Mouse (Mus musculus) embryonic fibroblast, embryonic 13.5 days (primary cell): Measurements from ENCODE around the gene Dnm3. TPM values are rescaled to one million over a fixed set of nuclear protein-coding genes. Genes with fewer than 3 reads are reported as not detected.

Experiments used
- H3K27ac ChIP-seq: 2 replicates; pipeline ENCODE4 v1.5.1; 2012; ENCODE audit warnings: low read length, control low read depth, inconsistent platforms; ENCODE audit not compliant: insufficient read depth
- H3K4me1 ChIP-seq: 2 replicates; pipeline ENCODE4 v1.6.1; 2011; ENCODE audit warnings: low read length; ENCODE audit not compliant: control insufficient read depth, insufficient read depth
- H3K4me3 ChIP-seq: 2 replicates; pipeline ENCODE4 v1.5.1; 2011; ENCODE audit warnings: mild to moderate bottlenecking, control low read depth, low read length; ENCODE audit not compliant: insufficient read depth
- CTCF ChIP-seq: IDR thresholded peaks from 2 replicates; pipeline ENCODE4 v1.5.1; 2011; ENCODE audit warnings: mild to moderate bottlenecking, control low read depth, low read length, moderate library complexity, borderline replicate concordance; ENCODE audit not compliant: insufficient read depth
- POLR2A ChIP-seq: IDR thresholded peaks from 2 replicates; pipeline ENCODE4 v1.6.1; 2011; ENCODE audit warnings: low read depth, mild to moderate bottlenecking, control low read depth, low read length, moderate library complexity
- polyA plus RNA-seq: library from polyadenylated mRNA; stranded (reverse); fragments of >200 nt; gene quantifications from 2 replicates; pipeline ENCODE4 v1.2.4, GENCODE M21; 2011; ENCODE audit warnings: low read depth; ENCODE audit not compliant: missing spikeins, insufficient read length

Dnm3 gene
- polyA plus RNA-seq, 1 experiment, result 11.7 TPM

GRCm38 (mm10) chr1:162472949-162473348 lies 4.9 kb downstream of the Dnm3 start:
- TF ChIP-seq POLR2A (no peak), CTCF (no peak)
- no peak overlapping the region for H3K27ac ChIP-seq

GRCm38 (mm10) chr1:162471089-162471488 lies 6.7 kb downstream of the Dnm3 start:
- Histone ChIP-seq H3K4me1 (peaks cover 1% of the 10 kb centered on the region; the same call in 1 of the 2 replicates), H3K27ac (no peak overlapping the region), H3K4me3 (no peak overlapping the region)
- TF ChIP-seq CTCF, result no peak
- TF ChIP-seq POLR2A, result no peak

More at GRCm38 (mm10) chr1:162472949-162473348, 4.9 kb downstream of the Dnm3 start:
- H3K4me3 ChIP-seq, result no peak overlapping the region
- H3K4me1 ChIP-seq, result peaks cover 2% of the 10 kb centered on the region; the same call in 1 of the 2 replicates

GRCm38 (mm10) chr1:162469752-162470280 lies 8.0 kb downstream of the Dnm3 start:
- TF ChIP-seq POLR2A, result no peak
- TF ChIP-seq CTCF, result no peak
- no peaks in the 10 kb centered on the region; the same call in 1 of the 2 replicates for H3K4me1 ChIP-seq

GRCm38 (mm10) chr1:162463676-162464075 lies 14.2 kb downstream of the Dnm3 start:
- Histone ChIP-seq H3K27ac (peak overlapping the region; percentile 73), H3K4me1 (no peaks in the 10 kb centered on the region; the same call in 1 of the 2 replicates), H3K4me3 (no peak overlapping the region)
- TF ChIP-seq POLR2A, result no peak
- no peak for TF ChIP-seq CTCF

More at GRCm38 (mm10) chr1:162469752-162470280, 8.0 kb downstream of the Dnm3 start:
- no peak overlapping the region for H3K4me3 ChIP-seq
- H3K27ac ChIP-seq, result no peak overlapping the region

- Histone ChIP-seq H3K4me1 (no peaks in the 10 kb centered on the region; the same call in 1 of the 2 replicates), H3K27ac (no peak overlapping the region), H3K4me3 (no peak overlapping the region)
- TF ChIP-seq CTCF (no peak), POLR2A (no peak)
Observed at GRCm38 (mm10) chr1:162458711-162459110, 19.1 kb downstream of the Dnm3 start.

GRCm38 (mm10) chr1:162456861-162457260 lies 21.0 kb downstream of the Dnm3 start:
- H3K4me1 ChIP-seq, result peaks cover 3% of the 10 kb centered on the region; the same call in 1 of the 2 replicates
- no peak overlapping the region for H3K27ac ChIP-seq
- no peak overlapping the region for H3K4me3 ChIP-seq
- no peak for TF ChIP-seq POLR2A

- no peak overlapping the region for H3K27ac ChIP-seq
- peaks cover 3% of the 10 kb centered on the region; the same call in 1 of the 2 replicates for H3K4me1 ChIP-seq
- TF ChIP-seq POLR2A (no peak), CTCF (no peak)
- no peak overlapping the region for H3K4me3 ChIP-seq
Observed at GRCm38 (mm10) chr1:162456406-162456805, 21.4 kb downstream of the Dnm3 start.

GRCm38 (mm10) chr1:162453578-162453977 lies 24.3 kb downstream of the Dnm3 start:
- H3K4me3 ChIP-seq, result no peak overlapping the region
- peaks cover 3% of the 10 kb centered on the region; the same call in 1 of the 2 replicates for H3K4me1 ChIP-seq
- H3K27ac ChIP-seq, result no peak overlapping the region
- TF ChIP-seq POLR2A, result no peak
- TF ChIP-seq CTCF, result no peak

GRCm38 (mm10) chr1:162453030-162453429 lies 24.8 kb downstream of the Dnm3 start:
- no peak for TF ChIP-seq POLR2A
- no peak for TF ChIP-seq CTCF
- peaks cover 3% of the 10 kb centered on the region; the same call in 1 of the 2 replicates for H3K4me1 ChIP-seq

GRCm38 (mm10) chr1:162449161-162449909 lies 28.5 kb downstream of the Dnm3 start:
- H3K27ac ChIP-seq, result no peak overlapping the region
- TF ChIP-seq POLR2A (no peak), CTCF (no peak)
- no peak overlapping the region for H3K4me3 ChIP-seq
- H3K4me1 ChIP-seq, result peaks cover 3% of the 10 kb centered on the region; the same call in 1 of the 2 replicates

More at GRCm38 (mm10) chr1:162453030-162453429, 24.8 kb downstream of the Dnm3 start:
- H3K4me3 ChIP-seq, result no peak overlapping the region
- no peak overlapping the region for H3K27ac ChIP-seq
